Mouse (Mus musculus) right cerebral cortex, postnatal 36 days (tissue): Measurements from ENCODE around the gene Gata3.

ENCODE experiments used
- DNase-seq, 2 experiments: peaks; one replicate each; pipeline ENCODE4 v3.0.0; 2022; ENCODE audit warnings: low spot score in 2 of 2, mixed read lengths in 1 of 2

Gata3 gene

GRCm38 (mm10) chr2:9889651-9890183 lies at the start of gene Gata3:
Gene Gata3, minus strand, starts transcription at chr2:9890034.
- DNase-seq = no peak

DNA sequence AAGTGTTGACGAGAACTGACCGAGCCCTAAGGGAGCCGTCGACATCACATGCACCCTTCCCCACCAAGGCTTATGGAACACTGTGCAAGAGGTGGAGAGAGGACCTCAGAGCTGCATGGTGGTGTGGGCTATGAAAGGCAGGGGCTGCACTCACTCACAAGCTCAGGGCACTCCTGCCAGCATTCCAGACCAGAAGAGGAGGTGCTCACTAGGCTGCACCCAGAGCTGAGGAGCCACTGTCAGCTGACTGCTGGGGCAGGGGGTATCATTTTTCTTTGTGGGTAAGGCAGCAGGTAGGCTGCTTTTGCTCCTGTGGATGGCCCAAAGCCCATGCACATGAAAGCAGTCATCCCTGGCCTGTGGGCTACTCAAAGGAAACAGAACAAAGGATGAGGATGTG lies 49.4 kb upstream of the Gata3 start:
- DNase-seq = no peak

DNA sequence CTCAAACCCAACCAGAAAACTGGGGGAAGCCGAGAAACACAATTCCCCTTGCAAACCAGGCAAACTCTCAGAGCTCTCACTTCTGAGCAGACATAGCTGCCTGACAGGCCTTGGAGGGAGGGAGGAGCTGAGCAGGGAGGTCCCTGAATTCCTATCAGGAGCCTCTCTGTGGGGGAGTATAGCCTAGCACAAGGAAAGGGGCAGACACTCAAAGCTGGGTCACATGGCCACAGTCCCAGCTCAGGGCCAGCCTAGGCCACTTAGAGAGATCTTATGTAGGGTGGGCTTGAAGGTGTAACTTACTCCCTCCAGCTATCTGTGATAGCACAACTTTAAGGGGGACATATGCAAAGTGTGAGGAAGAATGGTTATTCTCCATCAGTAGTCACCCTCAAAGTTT lies 46.1 kb upstream of the Gata3 start:
- DNase-seq = no peak

- no peak for DNase-seq
These were observed 37.1 kb upstream of the Gata3 start for GRCm38 (mm10) chr2:9926905-9927283.

GRCm38 (mm10) chr2:9926194-9926904 lies 36.5 kb upstream of the Gata3 start:
- no peak for DNase-seq

DNA sequence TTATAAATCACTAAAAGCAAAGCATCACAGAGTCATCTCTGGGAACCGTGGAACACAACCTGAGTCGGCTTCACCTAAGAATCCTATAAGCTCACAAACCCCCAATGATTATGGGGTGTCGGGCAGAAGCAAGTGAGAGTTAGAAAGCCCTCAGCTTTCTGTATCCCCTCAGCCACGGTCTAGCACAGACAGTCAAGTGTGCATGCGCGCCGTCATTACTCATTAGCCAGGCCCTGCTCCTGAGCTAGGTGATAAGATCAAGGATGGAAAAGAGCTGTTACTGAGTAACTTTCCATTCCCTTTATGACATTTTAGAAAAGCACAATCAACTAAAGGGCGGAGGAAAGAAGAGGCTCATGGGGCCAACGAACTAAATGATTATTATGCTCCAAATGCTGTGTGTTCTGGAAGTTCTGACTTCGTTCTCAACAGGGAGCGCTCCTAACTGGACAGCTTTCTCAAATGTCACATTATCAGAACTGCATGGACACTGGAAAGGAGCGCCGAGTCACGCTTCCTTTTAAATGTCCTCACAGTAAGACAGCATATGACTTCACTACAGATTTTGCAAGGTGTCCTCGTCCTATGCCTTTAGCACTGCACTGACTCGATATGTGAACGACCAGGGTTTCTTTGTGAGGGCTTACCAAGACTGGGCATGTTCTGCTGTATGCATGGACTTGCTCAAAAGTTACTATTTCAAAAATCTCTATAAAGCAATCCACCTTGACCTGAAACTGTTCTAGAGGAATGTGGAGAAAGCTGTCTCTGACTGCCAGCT lies 29.0 kb upstream of the Gata3 start:
- DNase-seq = no peak

GRCm38 (mm10) chr2:9917602-9918001 lies 27.8 kb upstream of the Gata3 start:
- DNase-seq = no peak

DNA sequence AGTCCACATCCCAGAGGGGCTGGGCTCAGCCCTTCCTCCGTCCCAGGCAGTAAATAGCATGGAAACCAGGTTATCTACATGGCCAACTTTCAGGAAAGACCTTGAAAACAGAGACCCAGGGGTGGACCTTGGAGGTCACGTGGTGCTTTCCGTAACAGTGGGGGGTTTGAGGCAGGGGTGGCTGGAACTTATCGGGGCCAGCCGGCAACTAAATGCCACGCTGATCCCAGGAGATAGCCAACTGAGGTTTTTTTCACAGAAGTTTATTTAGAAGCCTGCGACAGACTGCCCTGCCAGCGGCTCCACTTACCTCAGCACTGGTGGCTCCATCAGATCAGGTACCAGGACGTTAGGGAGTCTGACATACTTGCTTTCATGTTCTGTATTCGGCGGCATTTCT lies 16.2 kb upstream of the Gata3 start:
- no peak for DNase-seq

- DNase-seq = no peak
These were observed 14.2 kb upstream of the Gata3 start for GRCm38 (mm10) chr2:9903854-9904560.

DNA sequence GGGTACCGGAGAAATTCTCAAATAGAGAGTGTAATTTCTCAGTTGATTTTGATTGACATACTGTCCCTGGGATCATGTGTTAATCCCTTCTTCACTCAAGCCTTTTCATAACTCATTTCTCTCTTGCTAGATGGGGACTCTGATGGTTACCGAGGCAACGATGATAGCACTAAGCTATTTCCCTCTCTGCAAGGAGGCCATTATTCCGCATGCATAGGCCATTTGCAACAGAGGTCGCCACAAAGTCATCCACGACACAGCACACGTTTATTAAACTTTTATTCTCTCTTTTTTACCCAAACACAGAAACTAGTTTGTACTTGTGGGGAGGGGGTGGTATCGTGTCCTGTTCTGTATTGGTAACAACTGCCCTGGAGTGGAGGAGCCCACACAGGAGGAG lies 8.0 kb upstream of the Gata3 start:
- no peak for DNase-seq

DNA sequence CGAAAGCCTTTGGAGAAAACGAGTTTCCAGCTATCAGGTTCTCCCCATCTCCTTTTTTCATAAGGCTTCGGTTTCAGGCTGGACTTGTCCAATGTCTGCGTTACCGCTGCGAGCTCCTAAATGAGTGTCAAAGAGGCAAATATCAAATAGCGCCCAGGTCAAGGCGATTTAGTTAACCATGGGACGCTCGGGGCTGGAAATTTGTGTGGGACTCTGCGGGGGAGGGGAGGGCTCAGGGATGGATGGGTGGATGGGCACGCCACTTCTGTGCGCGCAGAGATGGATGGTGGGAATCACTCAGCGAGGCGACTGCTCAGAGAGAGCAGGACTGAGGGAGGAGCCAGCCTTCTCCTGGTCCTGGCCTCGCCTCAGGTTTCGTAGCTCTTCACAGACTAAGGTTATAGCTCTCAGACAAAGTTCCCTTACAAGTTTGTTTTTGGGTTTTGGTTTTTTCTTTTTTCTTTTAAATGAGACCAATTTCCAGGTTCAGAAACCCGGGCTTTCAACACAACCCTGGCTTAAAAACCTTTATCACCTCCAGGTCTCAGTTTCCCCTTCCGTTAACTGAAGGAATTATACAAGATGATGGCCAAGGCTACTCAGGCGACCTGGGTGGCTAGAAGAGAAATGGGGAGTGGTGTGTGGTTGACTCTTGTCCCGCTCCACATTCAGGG lies 6.4 kb upstream of the Gata3 start:
- no peak for DNase-seq

DNA sequence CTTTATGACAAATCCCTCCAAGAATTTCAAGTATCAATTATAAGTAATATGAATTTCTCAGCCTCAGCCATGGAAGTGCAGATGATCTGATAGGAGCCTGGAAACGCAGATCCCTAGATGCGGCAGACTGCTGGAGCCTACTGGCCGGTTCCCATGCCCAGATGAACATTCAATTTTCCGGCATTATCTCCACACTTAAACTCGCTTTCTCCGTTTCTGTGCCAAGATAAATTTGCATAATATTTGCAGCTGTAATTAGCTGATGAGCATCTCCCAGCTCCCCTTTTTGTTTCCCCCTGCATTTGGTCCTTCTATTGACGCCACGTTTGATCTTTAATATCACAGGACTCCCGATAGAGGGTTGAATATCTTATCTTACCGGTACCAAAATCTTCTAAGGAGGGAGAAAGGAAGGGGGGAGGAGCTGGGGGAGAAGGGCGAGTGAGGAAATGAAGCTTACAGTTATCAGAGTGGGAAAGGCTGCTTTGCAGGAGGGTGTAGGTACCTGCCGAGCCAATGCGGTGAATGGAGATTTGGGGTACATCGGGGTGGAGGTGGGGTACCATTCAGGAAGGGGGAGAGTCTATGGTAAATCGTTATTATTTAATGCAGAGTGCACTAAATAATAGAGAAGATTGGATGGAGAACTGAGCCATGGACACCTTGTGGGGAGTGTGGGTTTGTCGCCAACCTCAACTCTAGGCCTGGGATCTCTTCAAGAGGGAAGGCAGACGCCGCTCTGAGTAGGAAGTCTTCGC lies 5.2 kb upstream of the Gata3 start:
- DNase-seq = no peak

GRCm38 (mm10) chr2:9893272-9893953 lies 3.6 kb upstream of the Gata3 start:
- DNase-seq = no peak

- no peak for DNase-seq
These were observed 2.7 kb upstream of the Gata3 start for GRCm38 (mm10) chr2:9892541-9892940.

GRCm38 (mm10) chr2:9890906-9891305 lies 1.1 kb upstream of the Gata3 start:
- no peak for DNase-seq

- DNase-seq = no peak
These were observed 417 bp upstream of the Gata3 start for GRCm38 (mm10) chr2:9890251-9890650.

DNA sequence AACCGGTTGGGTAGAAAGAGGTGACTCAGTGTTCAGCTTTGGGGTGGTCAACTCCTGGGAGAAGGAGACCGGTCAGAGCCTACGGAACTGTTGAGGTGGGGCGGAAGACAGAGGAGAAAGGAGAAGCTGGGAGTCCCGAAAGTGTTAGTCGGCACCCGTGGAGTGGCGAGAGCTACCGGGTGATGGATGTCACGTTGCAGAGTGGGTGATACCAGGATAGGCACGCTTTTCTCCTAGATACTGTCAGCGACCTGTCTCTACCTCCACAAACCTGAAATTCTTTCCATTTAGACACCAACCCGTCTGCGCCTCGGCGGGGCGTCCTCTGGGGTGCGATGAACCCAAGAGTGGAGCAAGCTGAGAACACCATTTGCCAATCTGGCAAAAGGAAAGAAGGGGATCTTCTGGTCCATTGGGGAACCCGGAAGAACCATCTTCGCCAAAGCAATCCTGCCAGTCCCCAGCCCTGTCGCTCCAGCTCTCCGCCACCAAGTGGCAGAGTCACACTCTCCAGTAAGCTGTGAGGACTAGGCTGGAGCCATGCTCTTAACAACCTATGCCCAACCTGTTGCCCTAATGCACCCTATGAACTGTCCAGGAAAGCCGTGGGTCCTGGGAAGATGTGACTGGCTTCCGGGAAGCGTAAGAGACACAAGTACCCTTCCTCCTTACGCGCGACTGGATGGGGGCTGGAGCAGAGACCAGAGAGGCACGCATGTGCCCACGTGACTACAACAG lies 752 bp downstream of the Gata3 start, which contains the start of gene 9230102O04Rik:
TSS of gene 9230102O04Rik (minus strand) at position 628 of the 738 bp plus-strand sequence.
- no peak for DNase-seq

GRCm38 (mm10) chr2:9887636-9888035 lies 2.2 kb downstream of the Gata3 start:
- DNase-seq = no peak

- DNase-seq = no peak
These were observed 2.8 kb downstream of the Gata3 start for GRCm38 (mm10) chr2:9886921-9887610.
